Mouse (Mus musculus): ENCODE measurements around the gene Tshz2. TPM values are rescaled to one million over a fixed set of nuclear protein-coding genes. Genes with fewer than 3 reads are reported as not detected.

The Tshz2 gene
- polyA plus RNA-seq, 1 experiment: 5.8 TPM

DNA sequence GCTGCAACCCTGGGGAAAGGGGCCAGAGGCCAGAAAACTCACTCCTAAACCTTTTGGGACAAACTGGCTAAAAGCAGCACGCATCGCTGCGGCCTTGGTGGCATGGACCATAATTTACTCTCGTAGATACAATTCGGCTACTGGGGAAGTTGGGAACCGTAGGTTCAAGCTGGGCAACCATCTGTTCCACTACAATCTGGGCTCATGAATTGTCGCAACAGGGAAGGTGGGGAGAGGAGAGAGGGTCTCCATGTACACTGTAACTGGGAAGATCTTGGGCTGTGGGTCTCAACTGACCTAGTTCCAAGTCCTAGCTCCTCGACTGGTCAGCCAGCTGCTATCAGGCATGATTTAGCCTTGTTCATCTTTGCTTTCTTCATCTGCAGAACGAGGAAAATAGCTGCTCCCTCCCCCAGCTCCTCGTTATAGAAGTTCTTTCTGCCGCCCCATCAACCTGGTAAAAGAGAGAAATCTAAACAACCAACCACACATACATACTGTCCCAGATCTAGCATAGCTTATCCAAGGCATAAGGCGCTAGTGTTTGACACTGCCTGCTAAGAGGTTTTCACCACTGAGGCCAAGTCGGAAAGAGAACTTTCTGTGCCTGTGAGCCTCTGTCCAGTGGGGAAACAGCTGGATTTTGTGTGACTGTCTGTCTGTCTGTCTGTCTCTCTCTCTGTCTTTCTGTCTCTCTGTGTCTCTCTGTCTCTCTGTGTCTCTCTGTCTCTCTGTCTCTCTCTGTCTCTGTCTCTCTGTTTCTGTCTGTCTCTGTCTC is 25.7 kb upstream of the Tshz2 start:
- H3K36me3 ChIP-seq (ENCODE audit: control insufficient read depth, insufficient read depth, low read length): no peaks in the 10 kb centered on the region
- TF ChIP-seq POLR2A (IDR thresholded peaks at IDR 0.05; ENCODE audit: low read depth, low read length) (no peak), CTCF (IDR thresholded peaks at IDR 0.05; ENCODE audit: extremely low read depth, insufficient read depth, insufficient read length, insufficient replicate concordance) (no peak)
- no peak for DNase-seq (ENCODE audit: low read depth in 1 of 2, low spot score in 2 of 2)
- WGBS: 90% methylated on average over 13 of the region's 13 CpGs
- H3K27ac ChIP-seq (ENCODE audit: insufficient read depth, low read length): no peak overlapping the region
- H3K4me1 ChIP-seq (ENCODE audit: control insufficient read depth, insufficient read depth, insufficient read length): no peaks in the 10 kb centered on the region
- H3K4me3 ChIP-seq (ENCODE audit: extremely low read depth, insufficient read depth, insufficient read length): no peak overlapping the region
- no peaks in the 10 kb centered on the region for H3K27me3 ChIP-seq (ENCODE audit: control insufficient read depth, insufficient read depth, low read length)

DNA sequence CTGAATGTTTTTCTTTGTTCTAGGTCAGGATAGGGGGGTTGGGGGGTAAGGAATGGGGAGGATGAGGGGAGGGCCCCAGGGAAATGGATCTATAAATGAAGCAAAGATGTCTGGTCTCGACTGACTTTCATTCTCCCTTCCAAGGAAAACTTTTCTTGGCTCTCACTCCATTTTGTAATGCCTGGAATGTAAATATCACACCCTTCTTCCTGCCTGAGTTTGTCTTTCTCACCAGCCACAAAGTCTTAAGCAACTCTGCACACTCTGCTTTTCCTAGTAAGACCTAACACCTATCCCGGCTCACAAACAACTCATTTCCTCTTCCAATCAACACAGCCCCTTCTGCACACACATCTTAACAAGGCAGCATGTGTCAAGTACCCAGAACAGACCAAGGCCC is 25.0 kb upstream of the Tshz2 start:
- DNase-seq (ENCODE audit: low read depth in 1 of 2, low spot score in 2 of 2): no peak
- H3K36me3 ChIP-seq (ENCODE audit: control insufficient read depth, insufficient read depth, low read length): no peaks in the 10 kb centered on the region
- TF ChIP-seq POLR2A (IDR thresholded peaks at IDR 0.05; ENCODE audit: low read depth, low read length): no peak
- TF ChIP-seq CTCF (IDR thresholded peaks at IDR 0.05; ENCODE audit: extremely low read depth, insufficient read depth, insufficient read length, insufficient replicate concordance): no peak
- H3K4me3 ChIP-seq (ENCODE audit: extremely low read depth, insufficient read depth, insufficient read length): no peak overlapping the region
- 58% methylated on average over 2 of the region's 2 CpGs for WGBS
- H3K27me3 ChIP-seq (ENCODE audit: control insufficient read depth, insufficient read depth, low read length): no peaks in the 10 kb centered on the region
- no peak overlapping the region for H3K27ac ChIP-seq (ENCODE audit: insufficient read depth, low read length)
- no peaks in the 10 kb centered on the region for H3K4me1 ChIP-seq (ENCODE audit: control insufficient read depth, insufficient read depth, insufficient read length)

DNA sequence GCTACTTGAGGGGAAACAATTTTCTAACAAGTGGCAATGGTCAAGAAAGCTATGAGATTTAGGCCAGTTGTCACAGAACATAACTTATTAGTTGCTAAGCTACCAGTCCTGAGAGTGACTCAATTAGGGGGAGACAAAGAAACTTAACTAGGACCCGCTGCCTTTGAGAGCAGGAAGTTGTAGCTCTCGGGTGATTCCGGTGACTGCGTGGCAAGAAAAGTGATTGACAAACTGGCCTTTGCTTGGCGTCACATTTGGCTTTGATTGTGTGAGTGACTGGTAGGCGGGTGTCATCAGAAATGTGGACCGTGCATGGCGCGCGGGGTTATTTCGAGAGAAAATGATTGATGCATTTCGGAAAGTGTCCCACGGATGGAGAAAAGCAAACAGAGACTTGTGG is 22.9 kb upstream of the Tshz2 start:
- H3K4me1 ChIP-seq (ENCODE audit: control insufficient read depth, insufficient read depth, insufficient read length): no peaks in the 10 kb centered on the region
- H3K4me3 ChIP-seq (ENCODE audit: extremely low read depth, insufficient read depth, insufficient read length): no peak overlapping the region
- TF ChIP-seq POLR2A (IDR thresholded peaks at IDR 0.05; ENCODE audit: low read depth, low read length) (no peak), CTCF (IDR thresholded peaks at IDR 0.05; ENCODE audit: extremely low read depth, insufficient read depth, insufficient read length, insufficient replicate concordance) (no peak)
- H3K27ac ChIP-seq (ENCODE audit: insufficient read depth, low read length): no peak overlapping the region
- H3K27me3 ChIP-seq (ENCODE audit: control insufficient read depth, insufficient read depth, low read length): no peaks in the 10 kb centered on the region
- H3K36me3 ChIP-seq (ENCODE audit: control insufficient read depth, insufficient read depth, low read length): no peaks in the 10 kb centered on the region
- no peak for DNase-seq (ENCODE audit: low read depth in 1 of 2, low spot score in 2 of 2)
- 3% methylated on average over 13 of the region's 13 CpGs for WGBS

DNA sequence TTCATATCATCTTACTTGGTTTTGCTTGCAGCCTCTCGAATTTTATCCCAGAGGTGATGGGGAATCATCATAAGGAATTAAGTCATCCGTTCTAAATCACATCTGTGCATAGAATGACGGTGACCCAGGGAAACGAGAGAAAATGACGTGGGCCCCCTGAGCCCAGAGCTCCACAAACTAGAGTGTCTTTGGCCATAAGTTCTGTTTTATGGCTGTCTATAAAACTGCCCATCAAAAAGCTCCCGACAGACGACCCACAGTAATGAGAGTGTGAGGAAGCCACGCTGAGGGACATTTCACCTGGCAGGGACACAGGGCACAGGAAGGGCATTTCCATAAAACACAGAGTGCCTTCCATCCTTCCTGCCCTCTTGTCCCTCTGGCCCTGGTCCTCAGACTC is 21.9 kb upstream of the Tshz2 start:
- DNase-seq (ENCODE audit: low read depth in 1 of 2, low spot score in 2 of 2): no peak
- 80% methylated on average over 8 of the region's 8 CpGs for WGBS
- Histone ChIP-seq H3K4me3 (ENCODE audit: extremely low read depth, insufficient read depth, insufficient read length) (no peak overlapping the region), H3K27me3 (ENCODE audit: control insufficient read depth, insufficient read depth, low read length) (no peaks in the 10 kb centered on the region), H3K27ac (ENCODE audit: insufficient read depth, low read length) (no peak overlapping the region), H3K36me3 (ENCODE audit: control insufficient read depth, insufficient read depth, low read length) (no peaks in the 10 kb centered on the region), H3K4me1 (ENCODE audit: control insufficient read depth, insufficient read depth, insufficient read length) (no peaks in the 10 kb centered on the region)
- TF ChIP-seq POLR2A (IDR thresholded peaks at IDR 0.05; ENCODE audit: low read depth, low read length) (no peak), CTCF (IDR thresholded peaks at IDR 0.05; ENCODE audit: extremely low read depth, insufficient read depth, insufficient read length, insufficient replicate concordance) (no peak)

DNA sequence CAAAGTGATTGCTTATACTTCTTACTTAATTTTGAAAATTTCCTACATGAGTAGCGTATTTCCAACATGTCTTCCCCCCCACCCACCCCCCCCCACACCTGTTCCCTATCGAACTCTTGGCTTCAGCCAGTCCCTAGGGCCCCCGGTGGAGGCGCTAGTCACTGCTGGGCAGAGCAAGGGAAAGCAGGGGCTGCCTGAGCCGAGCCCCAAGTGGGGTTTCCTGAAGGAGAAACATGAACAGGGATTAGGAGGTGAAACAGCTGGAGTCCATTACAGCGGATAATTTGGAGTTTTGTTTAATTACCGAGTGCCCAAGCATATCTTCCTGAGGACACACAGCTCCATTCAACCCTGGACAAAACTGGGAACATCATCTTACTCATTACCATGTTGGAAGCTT is 21.3 kb upstream of the Tshz2 start:
- no peaks in the 10 kb centered on the region for H3K36me3 ChIP-seq (ENCODE audit: control insufficient read depth, insufficient read depth, low read length)
- TF ChIP-seq POLR2A (IDR thresholded peaks at IDR 0.05; ENCODE audit: low read depth, low read length): no peak
- no peak for TF ChIP-seq CTCF (IDR thresholded peaks at IDR 0.05; ENCODE audit: extremely low read depth, insufficient read depth, insufficient read length, insufficient replicate concordance)
- WGBS: 75% methylated on average over 7 of the region's 7 CpGs
- H3K4me3 ChIP-seq (ENCODE audit: extremely low read depth, insufficient read depth, insufficient read length): no peak overlapping the region
- no peak overlapping the region for H3K27ac ChIP-seq (ENCODE audit: insufficient read depth, low read length)
- H3K27me3 ChIP-seq (ENCODE audit: control insufficient read depth, insufficient read depth, low read length): no peaks in the 10 kb centered on the region
- DNase-seq (ENCODE audit: low read depth in 1 of 2, low spot score in 2 of 2): no peak
- no peaks in the 10 kb centered on the region for H3K4me1 ChIP-seq (ENCODE audit: control insufficient read depth, insufficient read depth, insufficient read length)

- 42% methylated on average over 4 of the region's 4 CpGs for WGBS
- Histone ChIP-seq H3K27ac (ENCODE audit: insufficient read depth, low read length) (no peak overlapping the region), H3K27me3 (ENCODE audit: control insufficient read depth, insufficient read depth, low read length) (no peaks in the 10 kb centered on the region), H3K4me1 (ENCODE audit: control insufficient read depth, insufficient read depth, insufficient read length) (no peaks in the 10 kb centered on the region), H3K36me3 (ENCODE audit: control insufficient read depth, insufficient read depth, low read length) (no peaks in the 10 kb centered on the region), H3K4me3 (ENCODE audit: extremely low read depth, insufficient read depth, insufficient read length) (no peak overlapping the region)
- TF ChIP-seq POLR2A (IDR thresholded peaks at IDR 0.05; ENCODE audit: low read depth, low read length) (no peak), CTCF (IDR thresholded peaks at IDR 0.05; ENCODE audit: extremely low read depth, insufficient read depth, insufficient read length, insufficient replicate concordance) (no peak)
- no peak for DNase-seq (ENCODE audit: low read depth in 1 of 2, low spot score in 2 of 2)
Observed at GRCm38 (mm10) chr2:169614683-169615082, 18.1 kb upstream of the Tshz2 start.

DNA sequence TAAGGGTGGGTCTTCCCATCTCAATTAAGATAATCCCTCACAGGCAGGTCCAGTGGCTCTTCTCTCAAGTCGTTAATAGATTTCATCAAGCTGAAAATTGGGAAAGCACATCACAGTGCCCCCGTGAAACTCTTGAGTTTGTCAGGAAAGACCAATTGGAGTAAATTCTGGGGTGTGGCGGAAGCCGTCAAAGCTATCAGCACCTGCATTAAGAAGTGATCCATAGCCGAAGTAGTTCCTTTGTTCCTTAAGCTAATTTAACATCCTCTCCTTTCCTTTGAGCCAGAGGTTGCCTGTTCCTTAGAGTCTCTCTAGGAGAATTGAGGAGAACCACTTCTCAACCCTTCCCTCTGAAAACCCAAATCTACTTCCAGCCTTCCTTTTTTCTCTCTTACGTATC is 16.8 kb upstream of the Tshz2 start:
- Histone ChIP-seq H3K27me3 (ENCODE audit: control insufficient read depth, insufficient read depth, low read length) (no peaks in the 10 kb centered on the region), H3K4me3 (ENCODE audit: extremely low read depth, insufficient read depth, insufficient read length) (no peak overlapping the region), H3K36me3 (ENCODE audit: control insufficient read depth, insufficient read depth, low read length) (no peaks in the 10 kb centered on the region), H3K4me1 (ENCODE audit: control insufficient read depth, insufficient read depth, insufficient read length) (no peaks in the 10 kb centered on the region), H3K27ac (ENCODE audit: insufficient read depth, low read length) (no peak overlapping the region)
- no peak for DNase-seq (ENCODE audit: low read depth in 1 of 2, low spot score in 2 of 2)
- 90% methylated on average over 6 of the region's 6 CpGs for WGBS
- TF ChIP-seq CTCF (IDR thresholded peaks at IDR 0.05; ENCODE audit: extremely low read depth, insufficient read depth, insufficient read length, insufficient replicate concordance) (no peak), POLR2A (IDR thresholded peaks at IDR 0.05; ENCODE audit: low read depth, low read length) (no peak)

All from spleen, adult 2 months (tissue).